Mouse (Mus musculus) spleen, embryonic (tissue): ENCODE results near the gene Vmn2r32.
"Not testable (repeated sequence)": the region's sequence is repeated elsewhere in the genome, so short reads cannot be mapped to it uniquely, and the experiment has no call there.

ENCODE experiments used
- CTCF ChIA-PET: fragments of 350-600 bp; sonication (Branson Sonifier 250); formaldehyde crosslinking; loops from one replicate; lab custom pipeline; 2022; lab: Charles Lee

The Vmn2r32 gene

DNA sequence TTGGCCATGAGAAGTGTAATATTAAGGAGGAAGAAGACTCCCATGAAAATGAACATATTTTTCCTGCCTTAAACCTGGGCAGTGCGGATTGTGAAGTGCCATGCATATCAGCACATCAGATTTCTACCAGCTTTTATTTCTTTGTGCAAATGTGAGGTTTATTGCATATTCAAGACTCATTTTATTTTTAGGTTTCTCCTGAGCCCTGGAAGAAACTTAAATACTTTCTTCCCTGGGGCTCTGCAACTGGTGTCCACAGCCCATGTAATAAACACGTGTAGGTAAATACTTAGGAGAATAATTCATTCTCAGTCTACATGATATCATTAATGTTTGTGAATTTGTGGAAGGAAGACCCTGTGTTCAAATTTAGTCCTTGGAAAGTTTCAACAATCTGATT, at the start of gene Vmn2r32:
TSS of gene Vmn2r32 (minus strand) at position 101 of the 400 bp plus-strand sequence.
- CTCF ChIA-PET = not testable (repeated sequence)
